Mouse (Mus musculus): ENCODE data around the gene Tbc1d10c. TPM values are rescaled to one million over a fixed set of nuclear protein-coding genes. Genes with fewer than 3 reads are reported as not detected.
A peak's percentile ranks its signal among the peaks of the same experiment; 100 is the strongest.

The Tbc1d10c gene
- 0.94 and 1.5 TPM in 2 replicates for polyA plus RNA-seq (2016; fragmentation: Nextera tagmentation; extraction: Ambion mirVana)

- Histone ChIP-seq H3K27me3 (ENCODE audit: insufficient read depth, poor library complexity, severe bottlenecking) (0 out of 2 replicates have a peak, but pooled peaks cover 3% of the 10 kb centered on the region), H3K4me1 (peaks cover 50% of the 10 kb centered on the region), H3K36me3 (peaks cover 28% of the 10 kb centered on the region), H3K4me3 (peak within 1 kb of the TSS; percentile 83), H3K27ac (peak within 1 kb of the TSS; percentile 99), H3K9me3 (no peaks in the 10 kb centered on the region)
- WGBS, result 57% methylated on average over 4 of the region's 4 CpGs
- DNase-seq (ENCODE audit: low spot score), result no peak
Observed at GRCm38 (mm10) chr19:4190831-4191334, at the start of gene Tbc1d10c. Gene Tbc1d10c, minus strand, starts transcription at chr19:4191284.

GRCm38 (mm10) chr19:4240247-4240668 lies 49.2 kb upstream of the Tbc1d10c start:
- 68% methylated on average over 8 of the region's 8 CpGs for WGBS

GRCm38 (mm10) chr19:4234548-4234947 lies 43.5 kb upstream of the Tbc1d10c start:
- Histone ChIP-seq H3K27me3 (ENCODE audit: insufficient read depth, poor library complexity, severe bottlenecking) (peaks cover 10% of the 10 kb centered on the region), H3K27ac (no peak overlapping the region), H3K9me3 (no peaks in the 10 kb centered on the region), H3K4me3 (no peak overlapping the region), H3K4me1 (peaks cover 29% of the 10 kb centered on the region), H3K36me3 (no peaks in the 10 kb centered on the region)
- no peak for DNase-seq (ENCODE audit: low spot score)
- WGBS, result 71% methylated on average over 4 of the region's 4 CpGs

More at GRCm38 (mm10) chr19:4240247-4240668, 49.2 kb upstream of the Tbc1d10c start:
- Histone ChIP-seq H3K27me3 (ENCODE audit: insufficient read depth, poor library complexity, severe bottlenecking) (no peaks in the 10 kb centered on the region), H3K4me1 (peaks cover 6% of the 10 kb centered on the region; the same call in 1 of the 2 replicates), H3K4me3 (no peak overlapping the region), H3K36me3 (no peaks in the 10 kb centered on the region), H3K27ac (no peak overlapping the region), H3K9me3 (no peaks in the 10 kb centered on the region)
- no peak for DNase-seq (ENCODE audit: low spot score)

GRCm38 (mm10) chr19:4232651-4233050 lies 41.6 kb upstream of the Tbc1d10c start:
- H3K27me3 ChIP-seq (ENCODE audit: insufficient read depth, poor library complexity, severe bottlenecking), result peaks cover 21% of the 10 kb centered on the region
- H3K9me3 ChIP-seq, result no peaks in the 10 kb centered on the region
- 79% methylated on average over 7 of the region's 7 CpGs for WGBS
- no peak for DNase-seq (ENCODE audit: low spot score)
- no peak overlapping the region for H3K27ac ChIP-seq
- H3K4me1 ChIP-seq, result peaks cover 27% of the 10 kb centered on the region
- no peak overlapping the region for H3K4me3 ChIP-seq
- no peaks in the 10 kb centered on the region for H3K36me3 ChIP-seq

- 48% methylated on average over 2 of the region's 2 CpGs for WGBS
- no peak for DNase-seq (ENCODE audit: low spot score)
- peaks cover 27% of the 10 kb centered on the region for H3K4me1 ChIP-seq
- H3K27me3 ChIP-seq (ENCODE audit: insufficient read depth, poor library complexity, severe bottlenecking), result peaks cover 25% of the 10 kb centered on the region
- no peaks in the 10 kb centered on the region for H3K9me3 ChIP-seq
- no peaks in the 10 kb centered on the region for H3K36me3 ChIP-seq
- H3K4me3 ChIP-seq, result peak overlapping the region; percentile 63
- peak overlapping the region; percentile 83 for H3K27ac ChIP-seq
Observed at GRCm38 (mm10) chr19:4232186-4232572, 41.1 kb upstream of the Tbc1d10c start.

DNA sequence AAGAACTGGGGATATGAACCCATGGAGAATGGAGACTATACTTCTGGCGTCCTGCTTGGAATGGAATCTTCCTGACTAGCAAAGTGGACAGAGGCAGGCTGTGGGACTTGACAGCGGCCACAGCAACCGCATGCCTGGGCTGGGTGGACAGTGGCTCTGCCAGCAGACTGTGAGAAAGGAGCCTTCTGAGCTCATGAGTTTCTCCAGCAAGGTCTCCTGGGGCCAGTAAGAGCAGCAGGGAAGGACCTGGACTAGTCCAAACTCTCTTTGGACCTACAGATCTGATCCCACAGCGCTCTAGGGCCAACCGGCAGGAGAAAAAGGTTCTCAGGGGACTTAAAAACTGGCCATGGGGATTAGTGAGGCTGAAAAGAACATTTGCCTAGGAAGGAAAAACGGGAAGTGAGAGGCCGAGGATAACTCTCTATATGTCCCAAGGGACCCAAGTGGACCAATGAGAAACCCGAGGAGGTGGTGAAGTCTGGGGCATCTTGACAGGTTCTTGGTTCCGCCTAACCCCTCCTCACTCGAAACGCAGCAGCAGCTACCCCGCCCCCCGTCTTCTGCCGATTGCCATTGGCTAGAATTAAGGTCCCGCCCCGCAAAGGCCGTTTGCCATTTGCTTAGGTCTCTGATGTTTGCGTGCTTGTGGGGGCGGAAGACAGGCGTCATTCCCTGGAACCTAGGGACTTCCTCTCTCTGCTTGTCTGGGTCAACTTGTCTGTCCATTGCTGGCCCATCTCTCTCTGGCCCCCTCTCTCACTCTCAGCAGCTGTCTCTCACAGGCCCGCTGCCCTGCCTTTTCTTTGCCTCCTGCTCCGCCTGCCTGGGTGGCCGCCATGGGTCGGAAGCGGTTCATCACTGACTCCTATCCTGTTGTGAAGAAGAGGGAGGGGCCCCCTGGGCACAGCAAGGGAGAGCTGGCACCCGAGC lies 40.4 kb upstream of the Tbc1d10c start, which contains the start of gene Pold4:
Gene Pold4, plus strand, starts transcription at position 647 of the 933 bp plus-strand sequence.
- peak within 1 kb of the TSS; percentile 83 for H3K27ac ChIP-seq
- no peaks in the 10 kb centered on the region for H3K9me3 ChIP-seq
- 12% methylated on average over 26 of the region's 26 CpGs for WGBS
- DNase-seq (ENCODE audit: low spot score), result peak; percentile 98
- peak within 1 kb of the TSS; percentile 63 for H3K4me3 ChIP-seq
- H3K27me3 ChIP-seq (ENCODE audit: insufficient read depth, poor library complexity, severe bottlenecking), result peaks cover 31% of the 10 kb centered on the region
- peaks cover 27% of the 10 kb centered on the region for H3K4me1 ChIP-seq
- no peaks in the 10 kb centered on the region for H3K36me3 ChIP-seq

DNA sequence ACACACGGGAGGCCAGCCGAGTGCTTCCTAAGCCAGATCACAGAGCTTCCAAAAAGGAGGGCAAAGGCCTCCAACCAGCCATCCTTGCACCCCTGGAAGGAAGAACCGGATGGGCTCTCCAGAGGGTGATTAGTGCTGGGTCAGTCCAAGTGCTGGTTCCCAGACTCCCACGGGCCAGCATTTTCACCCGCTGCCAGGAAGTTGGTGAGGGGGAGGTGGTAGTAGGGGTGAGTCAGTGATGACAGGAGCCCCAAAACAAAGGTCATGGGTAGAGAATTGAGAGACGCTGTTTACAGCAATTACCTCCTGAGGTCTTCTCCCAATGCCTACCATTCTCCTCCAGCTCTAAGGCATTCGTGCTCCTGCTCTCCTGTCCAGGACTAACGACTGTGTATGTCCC lies 39.3 kb upstream of the Tbc1d10c start:
- Histone ChIP-seq H3K9me3 (no peaks in the 10 kb centered on the region), H3K36me3 (no peaks in the 10 kb centered on the region), H3K4me1 (peaks cover 27% of the 10 kb centered on the region), H3K4me3 (no peak overlapping the region), H3K27me3 (ENCODE audit: insufficient read depth, poor library complexity, severe bottlenecking) (peaks cover 31% of the 10 kb centered on the region), H3K27ac (peak overlapping the region; percentile 36)
- WGBS, result 68% methylated on average over 8 of the region's 8 CpGs
- no peak for DNase-seq (ENCODE audit: low spot score)

DNA sequence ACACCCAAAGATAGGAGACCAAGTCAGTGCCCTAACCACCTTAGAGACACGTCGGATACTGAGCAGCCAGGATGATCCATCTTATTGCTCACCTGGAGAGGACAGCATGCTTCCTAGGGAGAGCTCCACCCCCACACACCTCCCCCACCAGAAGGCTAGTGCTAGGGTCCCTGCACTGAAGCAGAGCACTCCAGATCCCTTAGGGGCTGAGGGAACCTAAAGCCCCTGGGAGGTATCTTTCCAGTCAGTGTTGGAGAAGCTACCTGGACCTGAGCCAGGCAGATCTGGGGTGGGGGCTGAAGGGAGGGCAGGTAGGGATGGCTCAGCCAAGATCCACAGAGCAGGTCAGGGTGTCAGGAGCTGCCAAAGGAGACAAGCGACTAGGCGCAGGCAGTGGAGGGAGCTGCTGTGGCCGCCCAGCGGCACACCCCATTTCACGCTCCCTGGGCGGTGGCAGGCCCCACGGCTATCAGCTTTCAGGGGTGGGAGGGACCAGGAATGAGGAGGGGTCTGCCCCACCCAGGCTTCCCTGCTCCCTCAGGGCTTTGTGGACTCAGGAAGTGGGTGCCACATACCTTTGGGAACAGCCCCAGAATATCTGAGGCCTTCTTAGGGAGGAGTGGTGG lies 38.5 kb upstream of the Tbc1d10c start:
- Histone ChIP-seq H3K27me3 (ENCODE audit: insufficient read depth, poor library complexity, severe bottlenecking) (peaks cover 31% of the 10 kb centered on the region), H3K4me3 (no peak overlapping the region), H3K9me3 (no peaks in the 10 kb centered on the region), H3K4me1 (peaks cover 27% of the 10 kb centered on the region), H3K36me3 (no peaks in the 10 kb centered on the region), H3K27ac (peak overlapping the region; percentile 60; the same call in 1 of the 2 replicates)
- 33% methylated on average over 9 of the region's 9 CpGs for WGBS
- DNase-seq (ENCODE audit: low spot score), result no peak

DNA sequence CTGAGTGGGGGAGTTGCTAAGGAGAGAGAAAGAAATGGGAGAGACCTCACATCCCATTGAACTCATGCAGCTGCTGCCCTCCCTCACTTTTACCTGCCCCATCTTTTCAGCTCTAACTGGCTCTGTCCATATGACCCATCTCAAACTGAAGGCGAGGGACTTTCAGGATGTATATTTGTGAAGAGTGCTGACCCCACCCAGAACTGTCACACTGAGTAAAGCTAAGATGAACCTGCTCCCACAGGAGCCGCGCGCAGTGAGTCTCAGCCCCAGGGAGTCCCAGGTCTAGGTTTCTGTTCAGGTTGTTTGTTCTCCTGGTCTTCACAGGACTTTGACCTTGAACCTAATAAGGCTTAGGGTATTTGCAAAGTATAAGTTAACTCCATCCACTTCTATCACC lies 37.8 kb upstream of the Tbc1d10c start:
- Histone ChIP-seq H3K4me3 (no peak overlapping the region), H3K9me3 (no peaks in the 10 kb centered on the region), H3K27me3 (ENCODE audit: insufficient read depth, poor library complexity, severe bottlenecking) (peaks cover 31% of the 10 kb centered on the region), H3K36me3 (no peaks in the 10 kb centered on the region), H3K4me1 (peaks cover 27% of the 10 kb centered on the region), H3K27ac (no peak overlapping the region)
- no peak for DNase-seq (ENCODE audit: low spot score)
- 75% methylated on average over 4 of the region's 4 CpGs for WGBS

- no peak for DNase-seq (ENCODE audit: low spot score)
- Histone ChIP-seq H3K4me1 (peaks cover 27% of the 10 kb centered on the region), H3K27ac (peak overlapping the region; percentile 2; the same call in 1 of the 2 replicates), H3K9me3 (no peaks in the 10 kb centered on the region), H3K4me3 (no peak overlapping the region), H3K27me3 (ENCODE audit: insufficient read depth, poor library complexity, severe bottlenecking) (peaks cover 31% of the 10 kb centered on the region), H3K36me3 (no peaks in the 10 kb centered on the region)
- WGBS, result 22% methylated on average over 8 of the region's 8 CpGs
Observed at GRCm38 (mm10) chr19:4227894-4228678, 37.0 kb upstream of the Tbc1d10c start.

DNA sequence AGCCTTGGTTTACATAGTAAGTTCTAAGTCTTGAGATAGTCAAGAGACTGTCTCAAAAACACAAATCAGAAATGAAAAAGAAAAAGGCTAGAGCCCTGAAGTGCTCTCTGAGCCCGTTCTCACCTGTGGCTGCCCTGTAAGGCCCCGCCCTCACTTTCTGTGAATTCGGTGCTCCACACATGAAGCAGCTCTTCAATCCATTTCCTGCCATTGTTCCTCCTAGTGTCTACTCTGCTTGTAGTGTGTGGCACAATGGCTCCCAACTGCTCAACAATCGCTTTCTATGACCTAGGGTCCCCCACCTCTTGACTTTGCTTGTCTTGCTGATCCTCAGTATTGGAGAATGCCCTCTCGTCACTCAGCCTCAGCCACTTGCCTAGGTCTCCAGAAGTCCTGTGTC lies 36.4 kb upstream of the Tbc1d10c start:
- DNase-seq (ENCODE audit: low spot score), result no peak
- Histone ChIP-seq H3K27ac (0 out of 2 replicates have a peak overlapping the region, but pooled peaks have one; percentile 2), H3K9me3 (no peaks in the 10 kb centered on the region), H3K4me1 (peaks cover 25% of the 10 kb centered on the region), H3K4me3 (no peak overlapping the region), H3K36me3 (0 out of 2 replicates have a peak, but pooled peaks cover 2% of the 10 kb centered on the region), H3K27me3 (ENCODE audit: insufficient read depth, poor library complexity, severe bottlenecking) (peaks cover 34% of the 10 kb centered on the region)
- 54% methylated on average over 5 of the region's 5 CpGs for WGBS

- WGBS, result 84% methylated on average over 7 of the region's 7 CpGs
Observed at GRCm38 (mm10) chr19:4226779-4227178, 35.7 kb upstream of the Tbc1d10c start.

More at GRCm38 (mm10) chr19:4226779-4227178, 35.7 kb upstream of the Tbc1d10c start:
- H3K4me1 ChIP-seq, result peaks cover 26% of the 10 kb centered on the region
- no peak overlapping the region for H3K27ac ChIP-seq
- peaks cover 9% of the 10 kb centered on the region; the same call in 1 of the 2 replicates for H3K36me3 ChIP-seq
- H3K4me3 ChIP-seq, result no peak overlapping the region
- H3K9me3 ChIP-seq, result no peaks in the 10 kb centered on the region
- no peak for DNase-seq (ENCODE audit: low spot score)
- H3K27me3 ChIP-seq (ENCODE audit: insufficient read depth, poor library complexity, severe bottlenecking), result peaks cover 41% of the 10 kb centered on the region

Measured in heart, embryonic 10.5 days (tissue).